In the genomic region with DNA sequence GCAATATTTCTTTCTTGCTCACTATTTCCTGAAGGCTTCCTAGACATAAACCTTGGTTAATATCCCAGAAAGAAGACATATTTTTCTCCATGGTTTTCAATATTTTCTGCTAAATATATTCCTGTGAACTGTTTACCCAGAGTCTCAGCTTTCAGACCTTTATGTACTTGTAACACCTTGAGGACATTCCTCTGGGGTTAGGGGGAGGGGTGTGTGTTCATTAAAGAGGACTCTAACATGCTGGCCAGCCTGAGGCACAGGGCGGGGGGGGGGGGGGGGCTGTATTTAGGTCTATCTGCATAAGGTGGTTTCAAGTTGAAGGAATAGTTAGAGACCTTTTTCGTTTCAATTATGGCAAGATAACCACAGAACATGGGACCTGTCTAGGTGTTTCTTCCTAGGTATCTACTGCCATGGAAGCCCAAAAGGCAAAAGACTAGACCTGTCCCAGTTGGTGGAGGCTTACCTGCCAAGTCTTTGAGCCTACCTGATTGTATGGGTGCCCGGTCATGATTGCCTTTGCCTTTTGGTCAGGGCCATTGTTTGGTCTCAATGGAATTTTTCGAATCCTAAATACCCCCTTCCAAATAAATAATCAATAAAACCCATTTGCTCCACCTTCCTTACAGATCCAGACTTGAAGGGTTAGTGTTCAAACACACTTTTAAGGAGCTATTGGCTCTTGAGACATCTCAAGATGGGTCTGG, we compare ENCODE assay signal across 8 mouse cellular contexts. TPM values are rescaled to one million over a fixed set of nuclear protein-coding genes. Genes with fewer than 3 reads are reported as not detected.
DNase-seq lines count a peak whose midpoint lies in the region; ATAC-seq lines count a peak whose summit lies in the region.

No protein-coding gene starts in this region.

- WGBS in lung, embryonic 15.5 days, result 28% methylated on average over 4 of the region's 4 CpGs
- 38% methylated on average over 4 of the region's 4 CpGs for WGBS in forebrain, embryonic 12.5 days
- WGBS in limb, embryonic 10.5 days, result 44% methylated on average over 4 of the region's 4 CpGs
- 55% methylated on average over 4 of the region's 4 CpGs for WGBS in neural tube, embryonic 14.5 days

- no peak for DNase-seq in lung, postnatal 36 days
- no peak for DNase-seq in limb, embryonic 10.5 days (ENCODE audit: low spot score)
- no peak for DNase-seq in gastrocnemius, postnatal 10 days
- no peak for DNase-seq in kidney, postnatal 4 days
- DNase-seq in lung, postnatal 25 days (ENCODE audit: low spot score), result no peak

- H3K4me2 ChIP-seq in lung, embryonic 15.5 days, result peak overlapping the region; percentile 64
- peak overlapping the region; percentile 63 for H3K4me2 ChIP-seq in forebrain, embryonic 12.5 days
- H3K4me2 ChIP-seq in neural tube, embryonic 14.5 days (ENCODE audit: low read depth, low read length), result peak overlapping the region; percentile 55

- peaks cover 95% of the 10 kb centered on the region for H3K4me1 ChIP-seq in lung, embryonic 15.5 days
- H3K4me1 ChIP-seq in forebrain, embryonic 12.5 days, result peaks cover 87% of the 10 kb centered on the region
- H3K4me1 ChIP-seq in limb, embryonic 10.5 days, result peaks cover 96% of the 10 kb centered on the region
- H3K4me1 ChIP-seq in neural tube, embryonic 14.5 days (ENCODE audit: control insufficient read depth, insufficient read depth, low read length), result peaks cover 59% of the 10 kb centered on the region

- H3K4me3 ChIP-seq in lung, embryonic 15.5 days, result no peak overlapping the region
- peak overlapping the region; percentile 28; the same call in 1 of the 2 replicates for H3K4me3 ChIP-seq in forebrain, embryonic 12.5 days (replicated peaks)
- peak overlapping the region; percentile 55 for H3K4me3 ChIP-seq in limb, embryonic 10.5 days
- peak overlapping the region; percentile 28 for H3K4me3 ChIP-seq in neural tube, embryonic 14.5 days (ENCODE audit: low read depth, low read length)

- no peak overlapping the region for H3K9ac ChIP-seq in lung, embryonic 15.5 days
- peak overlapping the region; percentile 30 for H3K9ac ChIP-seq in forebrain, embryonic 12.5 days
- peak overlapping the region; percentile 56 for H3K9ac ChIP-seq in neural tube, embryonic 14.5 days (replicated peaks; ENCODE audit: low read depth, low read length)

- no peaks in the 10 kb centered on the region for H3K27me3 ChIP-seq in lung, embryonic 15.5 days
- no peaks in the 10 kb centered on the region for H3K27me3 ChIP-seq in forebrain, embryonic 12.5 days
- H3K27me3 ChIP-seq in limb, embryonic 10.5 days (ENCODE audit: low read depth, poor library complexity, severe bottlenecking), result no peaks in the 10 kb centered on the region; the same call in 1 of the 2 replicates
- H3K27me3 ChIP-seq in neural tube, embryonic 14.5 days (ENCODE audit: control insufficient read depth, insufficient read depth, low read length), result no peaks in the 10 kb centered on the region

- H3K27ac ChIP-seq in lung, embryonic 15.5 days, result peak overlapping the region; percentile 98
- peak overlapping the region; percentile 98 for H3K27ac ChIP-seq in forebrain, embryonic 12.5 days
- peak overlapping the region; percentile 92 for H3K27ac ChIP-seq in limb, embryonic 10.5 days
- H3K27ac ChIP-seq in neural tube, embryonic 14.5 days (ENCODE audit: low read depth, low read length), result peak overlapping the region; percentile 96

- H3K9me3 ChIP-seq in lung, embryonic 15.5 days, result no peaks in the 10 kb centered on the region
- no peaks in the 10 kb centered on the region for H3K9me3 ChIP-seq in forebrain, embryonic 12.5 days
- H3K9me3 ChIP-seq in limb, embryonic 10.5 days (replicated peaks), result no peaks in the 10 kb centered on the region
- H3K9me3 ChIP-seq in neural tube, embryonic 14.5 days (ENCODE audit: control insufficient read depth, low read length), result no peaks in the 10 kb centered on the region

- ATAC-seq in lung, embryonic 15.5 days (ENCODE audit: borderline replicate concordance, extremely low read depth, low FRiP score, low TSS enrichment), result no peak
- ATAC-seq in forebrain, embryonic 12.5 days (ENCODE audit: low FRiP score), result no peak
- ATAC-seq in neural tube, embryonic 14.5 days (ENCODE audit: low read depth), result no peak

- no peaks in the 10 kb centered on the region for H3K36me3 ChIP-seq in lung, embryonic 15.5 days
- no peaks in the 10 kb centered on the region for H3K36me3 ChIP-seq in forebrain, embryonic 12.5 days (replicated peaks)
- H3K36me3 ChIP-seq in limb, embryonic 10.5 days, result no peaks in the 10 kb centered on the region
- H3K36me3 ChIP-seq in neural tube, embryonic 14.5 days (ENCODE audit: control insufficient read depth, insufficient read depth, low read length), result no peaks in the 10 kb centered on the region

RNA-seq across cellular contexts. Expression of a gene that starts 11.3 kb away (rescaled TPM):
- 49.4 and 50.0 TPM in 2 replicates for polyA plus RNA-seq in lung, embryonic 15.5 days (2015; fragmentation: Nextera tagmentation; extraction: Ambion mirVana)
- polyA plus RNA-seq in forebrain, embryonic 12.5 days (2016; fragmentation: Nextera tagmentation; extraction: Ambion mirVana), result 74.8 and 81.9 TPM in 2 replicates
- 11.9 and 22.6 TPM in 2 replicates for polyA plus RNA-seq in limb, embryonic 10.5 days (2016; fragmentation: Nextera tagmentation; extraction: Ambion mirVana)
- 47.6 and 58.3 TPM in 2 replicates for polyA plus RNA-seq in neural tube, embryonic 14.5 days (2014; fragmentation: Nextera tagmentation; extraction: Ambion mirVana)
- 10 to 100 TPM; 42.9 to 46.7 TPM for total RNA-seq in gastrocnemius, postnatal 10 days (2021)

RNA-seq across cellular contexts. Expression of a gene that starts 51.0 kb away (rescaled TPM):
- polyA plus RNA-seq in lung, embryonic 15.5 days (2015; fragmentation: Nextera tagmentation; extraction: Ambion mirVana), result 18.0 and 19.2 TPM in 2 replicates
- 49.5 and 51.4 TPM in 2 replicates for polyA plus RNA-seq in forebrain, embryonic 12.5 days (2016; fragmentation: Nextera tagmentation; extraction: Ambion mirVana)
- 31.8 and 37.7 TPM in 2 replicates for polyA plus RNA-seq in limb, embryonic 10.5 days (2016; fragmentation: Nextera tagmentation; extraction: Ambion mirVana)
- 51.7 and 54.2 TPM in 2 replicates for polyA plus RNA-seq in neural tube, embryonic 14.5 days (2014; fragmentation: Nextera tagmentation; extraction: Ambion mirVana)
- total RNA-seq in gastrocnemius, postnatal 10 days (2021), result 10 to 100 TPM; 17.5 to 22.8 TPM
